Mouse (Mus musculus): ENCODE results near the gene Cmtm2b.
"Not testable (repeated sequence)": the region's sequence is repeated elsewhere in the genome, so short reads cannot be mapped to it uniquely, and the experiment has no call there.

Gene Cmtm2b

GRCm38 (mm10) chr8:104321930-104322329, at the start of gene Cmtm2b:
Cmtm2b (plus strand) TSS chr8:104322230.
- not testable (repeated sequence) for DNase-seq

DNA sequence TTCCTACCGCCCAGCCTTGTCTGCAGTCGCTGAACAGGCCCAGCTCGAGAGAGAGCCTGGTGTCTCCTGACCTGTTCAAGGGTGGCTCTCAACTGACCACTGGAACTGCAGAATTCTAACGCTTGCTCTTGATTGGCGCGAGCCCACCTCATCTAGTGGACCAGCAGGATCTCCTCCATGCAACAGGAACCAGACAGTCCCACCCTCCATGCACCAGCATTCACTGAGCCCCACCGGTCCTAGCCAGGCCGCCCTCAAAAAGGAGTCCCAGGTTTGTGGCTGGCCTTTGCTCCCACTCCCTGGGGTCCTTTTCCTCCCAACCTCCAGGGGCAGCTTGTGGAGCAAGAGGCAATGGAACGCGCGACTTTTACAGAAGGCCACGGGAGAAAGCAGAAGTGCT, 28.9 kb upstream of the Cmtm2b start, which contains the start of gene Cmtm2a:
TSS of gene Cmtm2a (minus strand) at position 101 of the 400 bp plus-strand sequence.
- not testable (repeated sequence) for DNase-seq

GRCm38 (mm10) chr8:104294396-104294795, 27.6 kb upstream of the Cmtm2b start:
- DNase-seq, result peak; percentile 13 to 26

DNA sequence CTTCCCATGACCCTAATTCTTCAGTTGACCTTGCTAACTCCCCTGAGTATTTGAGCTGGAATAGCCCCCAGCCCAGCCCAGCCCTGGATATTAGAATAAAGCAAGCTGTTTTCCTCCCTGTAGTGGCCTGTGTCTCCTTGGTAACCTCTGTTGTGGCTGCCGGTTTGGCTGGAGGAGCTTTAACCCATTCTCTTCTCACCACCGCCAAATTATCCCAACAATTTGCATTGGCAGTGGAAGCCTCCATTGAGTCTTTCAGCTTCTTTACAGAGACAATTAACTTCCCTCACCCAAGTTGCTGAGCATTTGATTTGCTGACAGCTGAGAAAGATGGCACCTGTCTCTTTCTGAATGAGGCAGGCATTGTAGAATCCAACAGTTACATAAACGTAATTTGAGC, 20.5 kb upstream of the Cmtm2b start:
- not testable (repeated sequence) for DNase-seq

DNA sequence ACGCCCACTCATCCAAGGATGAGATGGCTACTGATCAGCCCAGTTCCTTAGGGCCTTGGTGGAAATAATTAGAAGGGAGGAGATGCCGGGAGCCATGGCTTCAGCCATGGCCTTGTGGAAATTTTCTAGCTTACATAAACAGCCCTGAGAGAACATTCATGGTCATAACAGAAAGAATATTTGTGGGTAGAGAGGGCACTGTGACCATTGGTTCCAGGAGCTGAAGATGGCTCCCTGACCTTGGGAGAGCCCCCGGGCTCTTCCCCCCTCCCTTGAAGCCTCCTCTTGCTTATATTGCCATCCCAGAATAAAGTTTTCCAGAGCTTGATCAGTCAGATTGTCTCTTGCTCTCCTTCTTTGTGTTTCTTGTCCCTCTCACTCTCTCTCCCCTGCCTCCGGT, 19.5 kb upstream of the Cmtm2b start:
- DNase-seq, result not testable (repeated sequence)

DNA sequence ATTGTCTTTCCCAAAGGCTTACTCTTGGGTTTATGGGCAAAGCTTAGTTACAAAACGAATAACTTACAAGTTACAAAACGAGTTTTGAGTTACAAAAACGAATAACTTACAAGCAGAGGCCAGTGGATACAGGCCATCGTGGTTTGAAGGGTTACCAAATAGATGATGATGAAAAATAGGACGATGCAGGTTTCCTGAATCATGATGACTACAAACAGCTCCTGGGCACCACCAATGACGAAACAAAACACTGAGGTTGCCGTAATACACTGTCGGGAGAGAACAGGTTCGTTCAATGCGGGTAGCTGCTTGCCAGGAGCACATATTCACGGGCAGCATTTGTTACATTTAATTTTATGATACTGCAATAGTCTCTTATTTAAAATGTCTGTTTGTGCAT, 17.1 kb upstream of the Cmtm2b start:
- no peak for DNase-seq

DNA sequence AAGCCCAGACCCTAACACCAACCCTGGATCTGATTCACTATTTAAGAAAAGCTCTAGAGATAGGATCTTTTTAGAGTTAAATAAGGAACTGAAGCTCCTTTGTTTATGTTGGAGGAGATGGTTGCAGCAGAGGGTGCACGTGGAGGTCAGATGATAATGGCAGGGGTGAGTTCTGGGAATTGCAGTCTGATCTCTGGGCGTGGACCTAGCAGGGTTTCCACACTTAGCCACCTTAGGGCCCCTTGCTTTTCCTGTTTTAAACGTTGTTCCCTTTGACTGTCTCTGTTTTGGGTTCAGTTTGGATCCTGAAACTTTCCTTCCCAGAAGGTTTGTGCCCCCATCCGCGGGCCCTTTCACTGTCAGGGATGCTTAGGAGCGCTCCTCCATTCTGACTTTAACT, 13.7 kb upstream of the Cmtm2b start:
- DNase-seq, result not testable (repeated sequence)

GRCm38 (mm10) chr8:104309441-104310155, 12.4 kb upstream of the Cmtm2b start, which contains the start of the genes Gm45711 and Cmtm1:
Gm45711 (minus strand) TSS chr8:104310081.
Cmtm1 (minus strand) TSS chr8:104310145.
- not testable (repeated sequence) for DNase-seq

DNA sequence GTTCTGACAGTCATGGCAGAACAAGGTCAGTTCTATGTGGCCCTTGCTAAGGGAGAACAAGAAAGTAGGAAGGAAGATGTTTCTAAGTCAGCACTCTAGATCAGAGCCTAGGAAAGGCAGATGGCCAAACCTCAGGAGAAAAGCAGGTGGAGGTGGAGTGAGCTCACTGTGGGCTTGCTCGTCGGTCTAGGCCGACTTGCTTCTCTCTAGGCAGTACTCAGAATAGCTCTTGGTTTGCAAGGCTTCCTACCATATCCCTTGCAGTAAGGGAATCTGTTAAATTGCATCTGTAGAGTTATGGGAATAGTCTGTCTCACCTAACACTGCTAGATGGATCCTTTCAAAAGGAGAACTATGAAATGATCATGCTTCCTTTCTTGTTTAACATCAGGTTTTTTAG, 10.0 kb upstream of the Cmtm2b start:
- not testable (repeated sequence) for DNase-seq

DNA sequence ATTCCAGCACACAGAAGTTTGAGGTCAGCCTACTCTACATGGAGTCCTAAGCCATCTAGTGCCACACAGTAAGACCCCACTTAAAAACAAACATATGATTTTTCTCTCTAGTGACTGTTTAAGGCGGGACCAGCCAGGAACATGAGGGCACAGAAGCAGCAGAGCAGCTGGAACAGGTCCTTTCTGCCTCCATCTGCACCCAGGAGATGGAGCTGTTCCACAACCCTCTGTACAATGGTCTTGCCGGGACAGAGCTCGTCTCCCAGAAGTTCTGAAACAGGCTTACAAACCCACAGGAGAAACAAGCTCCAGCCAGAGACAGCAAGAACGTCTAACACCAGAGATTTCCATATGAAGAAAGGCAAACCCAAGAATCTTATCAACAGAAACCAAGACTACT, 8.7 kb upstream of the Cmtm2b start:
- peak; percentile 24 to 44 for DNase-seq

GRCm38 (mm10) chr8:104321267-104321666, 763 bp upstream of the Cmtm2b start, which contains the start of gene Gm11020:
Gm11020 (plus strand) TSS chr8:104321567.
- DNase-seq, result not testable (repeated sequence)

GRCm38 (mm10) chr8:104332665-104333631, 10.9 kb downstream of the Cmtm2b start:
- no peak for DNase-seq

DNA sequence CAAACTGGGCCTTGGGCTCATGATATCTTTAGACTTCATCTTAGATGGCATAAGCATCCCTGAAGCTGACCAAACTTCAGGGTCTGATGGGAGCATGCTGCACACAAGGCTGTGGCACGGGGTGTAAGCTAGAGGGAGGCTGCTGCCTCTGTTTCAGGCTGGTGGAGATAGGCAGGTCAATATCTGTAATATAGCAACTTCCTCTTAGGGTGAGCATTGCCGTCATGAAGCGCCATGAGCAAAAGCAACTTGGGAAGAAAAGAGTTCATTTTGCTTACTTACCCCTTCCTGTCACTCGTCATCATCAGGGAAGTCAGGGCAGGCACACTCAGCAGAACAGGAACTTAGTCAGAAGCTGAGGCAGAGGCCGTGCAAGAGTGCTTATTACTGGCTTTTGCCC, 11.8 kb downstream of the Cmtm2b start:
- no peak for DNase-seq

- DNase-seq, result no peak
These were observed 12.2 kb downstream of the Cmtm2b start for GRCm38 (mm10) chr8:104334196-104334595.

DNA sequence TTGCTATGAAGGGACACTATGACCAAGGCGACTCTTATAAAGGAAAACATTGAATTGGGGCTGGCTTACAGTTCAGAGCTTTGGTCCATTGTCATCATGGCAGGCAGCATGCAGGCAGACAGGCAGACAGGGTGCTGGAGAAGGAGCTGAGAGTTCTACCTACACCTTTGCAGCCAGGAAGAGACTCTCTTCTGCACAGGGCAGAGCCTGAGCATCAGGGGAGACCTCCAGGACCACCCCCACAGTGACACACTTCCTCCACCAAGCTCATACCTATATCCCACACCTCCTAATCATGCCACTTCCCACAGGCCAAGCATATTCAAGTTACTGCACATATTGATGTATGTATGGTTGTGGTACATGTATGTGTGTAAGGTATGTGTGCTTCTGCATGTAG, 14.8 kb downstream of the Cmtm2b start:
- no peak for DNase-seq

GRCm38 (mm10) chr8:104337890-104338289, 15.9 kb downstream of the Cmtm2b start:
- no peak for DNase-seq

DNA sequence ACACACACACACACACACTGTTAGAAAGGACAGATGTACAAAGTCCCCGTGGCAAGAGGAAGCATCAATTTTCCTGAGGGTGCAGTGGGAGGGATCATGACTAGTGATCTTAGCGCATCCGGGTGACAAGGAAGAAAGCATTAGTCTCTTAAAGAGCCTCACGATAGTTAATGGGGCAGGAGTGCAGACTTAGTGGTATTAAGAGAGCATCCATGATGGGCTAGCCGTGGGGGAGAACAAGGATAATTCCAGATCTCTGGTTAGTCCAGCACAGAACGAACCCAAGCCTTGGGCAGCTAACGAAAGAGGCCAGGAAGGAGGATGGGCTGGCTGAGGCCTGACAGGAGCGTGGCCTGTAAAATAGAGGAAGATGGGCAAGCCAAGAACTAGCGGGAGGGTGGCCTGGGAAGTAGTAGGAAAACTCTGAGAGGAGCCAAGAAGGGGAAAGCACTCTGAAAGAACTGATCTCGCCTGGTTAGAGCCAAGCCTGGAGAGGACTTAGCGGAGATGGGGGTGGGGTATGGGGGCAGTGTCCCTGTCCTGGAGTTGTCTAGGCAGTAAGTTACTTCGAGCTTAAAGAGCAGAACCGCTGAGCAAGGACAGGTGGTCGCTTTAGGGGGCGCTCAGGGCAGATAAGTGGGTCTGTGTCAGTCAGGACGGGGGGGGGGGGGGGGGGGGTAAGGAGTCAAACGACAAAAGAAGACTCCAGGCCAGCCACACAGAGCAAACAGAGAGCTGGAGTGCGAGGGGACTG, 17.4 kb downstream of the Cmtm2b start, which contains the start of gene Cmtm3:
TSS of gene Cmtm3 (plus strand) at position 182 of the 754 bp plus-strand sequence.
- peak; percentile 37 to 43 for DNase-seq

- DNase-seq, result peak in 1 of 2 experiments; percentile 14
These were observed 17.9 kb downstream of the Cmtm2b start for GRCm38 (mm10) chr8:104339983-104340232.

DNA sequence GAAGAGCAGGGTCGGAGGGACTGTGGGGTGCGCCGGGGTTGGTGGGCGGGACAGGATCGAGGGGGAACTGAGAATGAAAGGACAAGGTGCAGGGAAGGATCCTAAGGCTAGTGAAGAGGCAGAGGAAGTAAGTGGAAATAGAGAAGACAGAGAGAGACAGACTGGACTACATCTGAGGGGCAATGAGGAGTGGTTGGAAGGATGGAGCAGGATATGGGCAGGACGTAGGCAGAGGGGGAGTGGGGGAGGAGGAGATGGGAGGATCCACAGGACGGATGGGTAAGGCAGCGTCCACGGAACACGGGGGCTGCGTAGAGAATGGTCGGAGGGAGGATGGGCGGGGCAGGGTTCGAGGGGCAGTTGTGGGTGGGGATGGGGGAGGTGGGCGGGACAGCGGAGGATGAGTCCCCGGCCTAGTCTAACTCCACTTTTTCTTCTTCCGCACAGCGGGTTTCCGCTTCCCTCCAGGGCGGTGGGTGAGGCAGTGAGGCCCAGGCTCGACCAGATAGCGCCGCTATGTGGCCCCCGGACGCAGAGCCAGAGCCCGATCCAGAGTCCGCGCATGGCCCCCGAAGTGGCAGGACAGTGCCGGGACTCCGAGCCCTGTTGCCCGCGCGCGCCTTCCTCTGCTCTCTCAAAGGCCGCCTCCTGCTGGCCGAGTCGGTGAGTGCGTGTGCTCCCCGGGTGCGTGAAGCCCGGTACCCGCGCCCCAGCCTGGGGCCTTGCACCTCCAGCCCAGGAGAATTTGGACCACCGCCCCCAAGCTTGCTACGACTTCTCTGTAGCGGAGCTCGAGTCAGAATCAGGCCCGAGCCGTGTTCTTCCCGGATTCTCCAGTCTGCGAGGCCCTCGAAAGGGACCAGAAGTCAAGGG, 18.4 kb downstream of the Cmtm2b start:
- DNase-seq, result peak; percentile 72 to 84

DNA sequence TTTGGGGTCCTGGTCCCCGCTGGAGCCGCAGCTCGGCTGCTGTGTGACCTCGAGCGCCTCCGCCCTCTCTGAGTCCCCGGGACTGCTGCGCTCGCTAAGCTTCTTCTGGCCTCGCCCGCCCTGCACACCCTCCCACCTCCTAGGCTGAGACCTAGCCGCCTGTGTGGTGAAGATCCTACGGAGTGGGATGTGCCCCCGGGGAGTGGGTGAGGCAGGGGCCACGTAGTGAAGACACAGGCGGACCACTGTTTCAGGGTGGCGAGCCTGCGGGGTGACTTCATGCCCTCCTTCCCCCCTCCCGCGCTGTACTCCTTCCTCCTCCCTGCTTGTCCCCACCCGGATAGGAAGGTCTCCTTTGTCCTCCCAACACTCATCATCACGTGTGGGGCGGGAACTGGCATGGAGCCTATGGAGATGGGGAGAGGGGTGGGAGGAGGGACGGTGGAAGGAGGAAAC, 19.1 kb downstream of the Cmtm2b start:
- peak; percentile 75 to 79 for DNase-seq

DNA sequence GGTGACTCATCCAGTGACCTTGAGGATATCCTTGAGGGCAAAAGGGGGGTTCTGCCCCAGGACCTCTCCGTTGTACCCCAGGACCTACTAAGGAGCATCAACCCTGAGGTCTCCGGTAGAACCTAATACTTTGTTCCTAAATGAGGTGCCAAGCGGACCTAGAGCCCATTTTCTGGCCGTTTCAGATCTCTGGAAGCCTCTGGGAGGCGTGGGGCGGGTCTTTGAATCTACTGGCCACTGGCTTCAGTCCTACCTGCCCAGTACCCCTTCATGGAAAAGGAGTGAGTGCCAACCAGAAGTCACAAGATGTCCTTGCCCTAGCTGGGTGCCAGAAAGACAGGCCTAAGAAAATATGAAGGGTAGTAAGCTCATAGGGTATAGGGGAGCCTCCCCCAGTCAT, 19.6 kb downstream of the Cmtm2b start:
- no peak for DNase-seq

- DNase-seq, result no peak
These were observed 20.4 kb downstream of the Cmtm2b start for GRCm38 (mm10) chr8:104342426-104342825.
